Mouse (Mus musculus) thymus, adult 2 months (tissue): ENCODE data around the gene Sik2.

Source experiments
- CTCF ChIP-seq: fragments of 200-500 bp; IDR thresholded peaks from 2 replicates; pipeline ENCODE4 v1.5.1; 2012; ENCODE audit warnings: mild to moderate bottlenecking, control low read depth, low read length, moderate library complexity, borderline replicate concordance; ENCODE audit not compliant: control insufficient read depth, poor library complexity, insufficient read depth; ENCODE audit errors: extremely low read depth
- POLR2A ChIP-seq: fragments of 200-500 bp; IDR thresholded peaks from 2 replicates; pipeline ENCODE4 v1.6.1; 2012; ENCODE audit warnings: mild to moderate bottlenecking, low read length, control low read depth, moderate library complexity; ENCODE audit not compliant: control insufficient read depth, poor library complexity, insufficient read depth; ENCODE audit errors: extremely low read depth

GRCm38 (mm10) chr9:50867015-50867414 is 141.9 kb downstream of the Sik2 start:
- TF ChIP-seq POLR2A, result no peak
- no peak for TF ChIP-seq CTCF
